Mouse (Mus musculus) olfactory bulb, adult 2 months (tissue): ENCODE measurements around the gene Robo4. TPM values are rescaled to one million over a fixed set of nuclear protein-coding genes. Genes with fewer than 3 reads are reported as not detected.
A peak's percentile ranks its signal among the peaks of the same experiment; 100 is the strongest.

Experiments used
- H3K27ac ChIP-seq: fragments of 200-500 bp; 2 replicates; pipeline ENCODE4 v1.5.1; 2012; ENCODE audit warnings: low read depth, low read length; ENCODE audit not compliant: insufficient read depth
- H3K4me1 ChIP-seq: fragments of 200-500 bp; 2 replicates; pipeline ENCODE4 v1.6.1; 2012; ENCODE audit warnings: low read length; ENCODE audit not compliant: control insufficient read depth, insufficient read depth
- H3K4me3 ChIP-seq: fragments of 200-500 bp; 2 replicates; pipeline ENCODE4 v1.5.1; 2012; ENCODE audit warnings: mild to moderate bottlenecking, low read depth, low read length, moderate library complexity; ENCODE audit not compliant: insufficient read depth
- CTCF ChIP-seq: fragments of 200-500 bp; IDR thresholded peaks from 2 replicates; pipeline ENCODE4 v1.5.1; 2012; ENCODE audit warnings: low read depth, mild to moderate bottlenecking, low read length, moderate library complexity; ENCODE audit not compliant: insufficient read depth
- POLR2A ChIP-seq: fragments of 200-500 bp; IDR thresholded peaks from 2 replicates; pipeline ENCODE4 v1.6.1; 2012; ENCODE audit warnings: mild to moderate bottlenecking, low read depth, low read length, moderate library complexity; ENCODE audit not compliant: insufficient read depth
- WGBS: fragments of 180-500 bp; shearing (Covaris S2); methylation state at CpG from one replicate; pipeline ENCODE4 v1.1.7; 2018; 5-methylcytosine and 5-hydroxymethylcytosine counted together
- polyA plus RNA-seq: library from polyadenylated mRNA; stranded (reverse); fragments of >200 nt; gene quantifications from 2 replicates; pipeline ENCODE4 v1.2.4, GENCODE M21; 2012; ENCODE audit warnings: low replicate concordance; ENCODE audit not compliant: missing spikeins, insufficient read depth, insufficient read length

The Robo4 gene
- polyA plus RNA-seq, 1 experiment: not detected

GRCm38 (mm10) chr9:37414666-37415065 lies 13.0 kb downstream of the Robo4 start:
- TF ChIP-seq POLR2A: no peak
- TF ChIP-seq CTCF: no peak
- 79% methylated on average over 3 of the region's 3 CpGs for WGBS
- Histone ChIP-seq H3K4me3 (no peak overlapping the region), H3K4me1 (no peaks in the 10 kb centered on the region), H3K27ac (no peak overlapping the region)

GRCm38 (mm10) chr9:37418791-37419190 lies 17.1 kb downstream of the Robo4 start:
- H3K27ac ChIP-seq: no peak overlapping the region
- no peak overlapping the region for H3K4me3 ChIP-seq
- H3K4me1 ChIP-seq: peaks cover 5% of the 10 kb centered on the region; the same call in 1 of the 2 replicates
- TF ChIP-seq CTCF (no peak), POLR2A (no peak)
- WGBS: 78% methylated on average over 4 of the region's 4 CpGs

- H3K27ac ChIP-seq: no peak overlapping the region
- WGBS: 2% methylated on average over 27 of the region's 27 CpGs
These were observed 19.0 kb downstream of the Robo4 start for GRCm38 (mm10) chr9:37420676-37421075.

GRCm38 (mm10) chr9:37421239-37421638 lies 19.5 kb downstream of the Robo4 start:
- WGBS: 41% methylated on average over 12 of the region's 12 CpGs
- no peak overlapping the region for H3K27ac ChIP-seq
- H3K4me3 ChIP-seq: no peak overlapping the region
- no peak for TF ChIP-seq POLR2A
- no peak for TF ChIP-seq CTCF
- peaks cover 5% of the 10 kb centered on the region; the same call in 1 of the 2 replicates for H3K4me1 ChIP-seq

More at GRCm38 (mm10) chr9:37420676-37421075, 19.0 kb downstream of the Robo4 start:
- peak; percentile 50; the same call in 1 of the 2 replicates for TF ChIP-seq CTCF
- TF ChIP-seq POLR2A: 0 out of 2 replicates have a peak, but pooled peaks have one; percentile 19
- peak overlapping the region; percentile 34 for H3K4me3 ChIP-seq
- H3K4me1 ChIP-seq: peaks cover 5% of the 10 kb centered on the region; the same call in 1 of the 2 replicates

DNA sequence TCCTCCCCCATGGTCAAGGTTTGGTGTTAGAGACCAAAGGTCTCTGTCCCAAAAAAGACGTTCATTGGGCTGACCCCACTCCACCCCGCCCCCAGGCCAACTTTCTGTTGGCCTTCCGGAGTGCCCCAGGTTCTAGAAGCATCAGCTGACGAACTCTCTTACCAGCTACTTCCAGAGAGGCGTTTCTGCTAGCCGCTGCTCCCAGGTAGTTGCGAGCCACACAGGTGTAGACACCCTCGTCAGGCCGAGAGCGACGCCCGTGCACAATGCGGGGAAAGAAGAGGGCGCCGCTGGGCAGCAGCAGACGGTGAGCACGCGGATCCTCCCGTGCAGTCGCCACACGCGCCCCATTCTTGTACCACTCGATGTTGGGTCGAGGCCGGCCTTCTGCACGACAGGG lies 27.6 kb downstream of the Robo4 start:
- WGBS: 68% methylated on average over 26 of the region's 26 CpGs
- peaks cover 20% of the 10 kb centered on the region for H3K4me1 ChIP-seq
- H3K27ac ChIP-seq: no peak overlapping the region
- TF ChIP-seq CTCF: no peak
- TF ChIP-seq POLR2A: no peak
- H3K4me3 ChIP-seq: no peak overlapping the region

GRCm38 (mm10) chr9:37430582-37430981 lies 28.9 kb downstream of the Robo4 start:
- peak; percentile 71 for TF ChIP-seq CTCF
- no peak for TF ChIP-seq POLR2A
- Histone ChIP-seq H3K4me3 (0 out of 2 replicates have a peak overlapping the region, but pooled peaks have one; percentile 1), H3K4me1 (peaks cover 20% of the 10 kb centered on the region), H3K27ac (no peak overlapping the region)
- 2% methylated on average over 12 of the region's 12 CpGs for WGBS

DNA sequence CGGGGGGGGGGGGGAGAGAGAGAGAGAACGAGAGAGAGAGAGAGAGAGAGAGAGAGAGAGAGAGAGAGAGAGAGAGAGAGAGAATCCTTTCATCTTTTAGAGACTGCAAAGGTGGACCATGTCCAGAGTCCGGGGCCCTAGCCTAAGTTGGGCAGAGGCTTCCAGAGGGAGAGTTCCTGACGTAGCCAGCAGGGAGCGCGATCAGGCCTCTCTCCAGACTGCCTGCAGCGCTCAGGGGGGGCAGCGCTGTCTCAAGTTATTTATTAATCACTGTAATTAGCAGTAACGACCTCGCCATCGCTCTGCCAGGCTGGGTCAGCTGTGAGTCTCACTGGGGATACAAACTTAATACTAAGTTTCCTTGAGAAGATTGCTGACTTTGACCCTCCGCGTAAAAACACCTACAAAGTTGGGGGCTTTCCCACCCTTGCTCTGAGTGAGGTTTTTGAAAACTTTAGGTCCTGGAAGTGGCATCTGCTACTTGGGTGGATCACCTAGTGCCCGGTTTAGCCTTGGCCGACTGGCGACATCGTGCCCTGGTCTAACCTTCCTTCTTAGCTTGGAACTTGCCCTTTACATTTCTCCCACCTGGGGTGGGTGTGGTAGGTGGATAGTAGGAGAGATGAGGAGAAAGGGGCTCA lies 30.4 kb downstream of the Robo4 start:
- 1% methylated on average over 16 of the region's 17 CpGs for WGBS
- Histone ChIP-seq H3K27ac (no peak overlapping the region), H3K4me1 (peaks cover 20% of the 10 kb centered on the region), H3K4me3 (no peak overlapping the region; the same call in 1 of the 2 replicates)
- TF ChIP-seq CTCF: no peak
- TF ChIP-seq POLR2A: no peak

DNA sequence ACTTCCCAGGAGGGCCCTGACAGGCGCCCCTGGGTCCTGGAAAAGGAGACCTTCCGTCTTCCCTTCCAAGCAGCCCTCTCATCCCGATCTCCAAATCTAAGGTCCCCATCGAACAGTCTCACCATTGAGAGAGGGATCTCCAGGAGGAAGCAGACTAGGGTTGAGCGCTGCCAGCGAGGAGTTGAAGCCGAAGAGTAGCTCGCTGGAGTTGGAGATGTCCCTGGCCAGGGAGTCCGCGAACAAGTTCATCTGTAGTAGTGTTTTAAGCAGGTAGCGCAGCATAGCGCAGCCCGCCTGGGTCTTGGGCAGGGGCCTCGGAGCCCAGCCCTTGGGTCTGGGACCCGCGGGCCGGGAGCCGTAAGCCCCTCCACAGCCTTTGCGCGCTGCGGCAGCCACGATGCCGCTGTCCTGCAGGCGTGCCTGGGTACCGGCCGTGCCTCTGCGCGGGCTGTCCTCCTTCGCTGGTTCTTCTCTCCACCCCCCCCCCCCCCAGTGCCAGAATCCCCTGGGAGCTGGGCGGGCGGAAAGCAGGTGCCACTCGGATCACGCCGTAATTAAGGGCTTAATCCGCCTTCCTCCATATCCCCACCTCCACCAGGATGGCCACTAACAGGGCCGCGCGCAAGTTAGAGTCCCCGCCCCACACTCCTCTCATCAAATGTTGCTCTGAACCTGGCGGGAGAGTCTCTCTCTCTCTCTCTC lies 31.2 kb downstream of the Robo4 start, which contains the start of gene Robo3:
Gene Robo3 (minus strand): TSS at position 527 of the 702 bp plus-strand sequence.
- TF ChIP-seq CTCF: no peak
- H3K27ac ChIP-seq: no peak within 1 kb of the TSS
- peak within 1 kb of the TSS; percentile 31 for H3K4me3 ChIP-seq
- peaks cover 23% of the 10 kb centered on the region for H3K4me1 ChIP-seq
- WGBS: under 1% methylated on average over 40 of the region's 40 CpGs
